Mouse (Mus musculus): Measurements from ENCODE around the gene Klhl41. TPM values are rescaled to one million over a fixed set of nuclear protein-coding genes. Genes with fewer than 3 reads are reported as not detected.

The Klhl41 gene
- polyA plus RNA-seq, 1 experiment from 2014 or later: 0.20 TPM

- Histone ChIP-seq H3K27me3 (ENCODE audit: insufficient read depth, low read length) (no peaks in the 10 kb centered on the region), H3K4me1 (replicated peaks; ENCODE audit: insufficient read depth, low read length) (no peaks in the 10 kb centered on the region), H3K27ac (no peak overlapping the region), H3K4me2 (ENCODE audit: low read length) (no peak overlapping the region), H3K36me3 (ENCODE audit: insufficient read depth, low read length) (0 out of 2 replicates have a peak, but pooled peaks cover 9% of the 10 kb centered on the region), H3K4me3 (replicated peaks; ENCODE audit: low read depth, low read length) (no peak overlapping the region), H3K9me3 (replicated peaks; ENCODE audit: low read length) (no peaks in the 10 kb centered on the region), H3K9ac (ENCODE audit: low read depth, low read length) (no peak overlapping the region)
- TF ChIP-seq CTCF (IDR thresholded peaks at IDR 0.05; ENCODE audit: low read depth): no peak
- DNase-seq (ENCODE audit: low spot score) (no peak), ATAC-seq (replicated peaks; ENCODE audit: low FRiP score, low read depth) (no peak)
- 86% methylated on average over 4 of the region's 4 CpGs for WGBS
Measured at GRCm38 (mm10) chr2:69659326-69659725, 10.6 kb upstream of the Klhl41 start.

GRCm38 (mm10) chr2:69663827-69664476 is 6.0 kb upstream of the Klhl41 start:
- peak; percentile 35 for DNase-seq (ENCODE audit: low spot score)
- WGBS: 54% methylated on average over 13 of the region's 13 CpGs
- Histone ChIP-seq H3K27me3 (ENCODE audit: insufficient read depth, low read length) (no peaks in the 10 kb centered on the region), H3K9ac (ENCODE audit: low read depth, low read length) (no peak overlapping the region), H3K9me3 (replicated peaks; ENCODE audit: low read length) (no peaks in the 10 kb centered on the region), H3K27ac (no peak overlapping the region), H3K36me3 (ENCODE audit: insufficient read depth, low read length) (no peaks in the 10 kb centered on the region), H3K4me2 (ENCODE audit: low read length) (no peak overlapping the region), H3K4me1 (replicated peaks; ENCODE audit: insufficient read depth, low read length) (no peaks in the 10 kb centered on the region), H3K4me3 (replicated peaks; ENCODE audit: low read depth, low read length) (no peak overlapping the region)
- TF ChIP-seq CTCF (IDR thresholded peaks at IDR 0.05; ENCODE audit: low read depth): no peak
- ATAC-seq (replicated peaks; ENCODE audit: low FRiP score, low read depth): no peak

GRCm38 (mm10) chr2:69667656-69668055 is 2.3 kb upstream of the Klhl41 start:
- H3K4me3 ChIP-seq (replicated peaks; ENCODE audit: low read depth, low read length): no peak overlapping the region
- no peaks in the 10 kb centered on the region for H3K4me1 ChIP-seq (replicated peaks; ENCODE audit: insufficient read depth, low read length)
- TF ChIP-seq CTCF (IDR thresholded peaks at IDR 0.05; ENCODE audit: low read depth): no peak
- H3K27me3 ChIP-seq (ENCODE audit: insufficient read depth, low read length): no peaks in the 10 kb centered on the region
- ATAC-seq (replicated peaks; ENCODE audit: low FRiP score, low read depth) (no peak), DNase-seq (ENCODE audit: low spot score) (no peak)
- no peaks in the 10 kb centered on the region for H3K9me3 ChIP-seq (replicated peaks; ENCODE audit: low read length)
- H3K36me3 ChIP-seq (ENCODE audit: insufficient read depth, low read length): 0 out of 2 replicates have a peak, but pooled peaks cover 3% of the 10 kb centered on the region
- H3K4me2 ChIP-seq (ENCODE audit: low read length): no peak overlapping the region
- H3K9ac ChIP-seq (ENCODE audit: low read depth, low read length): no peak overlapping the region
- H3K27ac ChIP-seq: no peak overlapping the region
- WGBS: 95% methylated on average over 4 of the region's 4 CpGs

GRCm38 (mm10) chr2:69668414-69668813 is 1.5 kb upstream of the Klhl41 start:
- Histone ChIP-seq H3K4me1 (replicated peaks; ENCODE audit: insufficient read depth, low read length) (no peaks in the 10 kb centered on the region), H3K9ac (ENCODE audit: low read depth, low read length) (no peak overlapping the region), H3K36me3 (ENCODE audit: insufficient read depth, low read length) (0 out of 2 replicates have a peak, but pooled peaks cover 3% of the 10 kb centered on the region), H3K4me2 (ENCODE audit: low read length) (no peak overlapping the region), H3K9me3 (replicated peaks; ENCODE audit: low read length) (no peaks in the 10 kb centered on the region), H3K27ac (no peak overlapping the region), H3K4me3 (replicated peaks; ENCODE audit: low read depth, low read length) (no peak overlapping the region), H3K27me3 (ENCODE audit: insufficient read depth, low read length) (no peaks in the 10 kb centered on the region)
- ATAC-seq (replicated peaks; ENCODE audit: low FRiP score, low read depth): no peak
- WGBS: 92% methylated on average over 6 of the region's 6 CpGs
- no peak for DNase-seq (ENCODE audit: low spot score)
- no peak for TF ChIP-seq CTCF (IDR thresholded peaks at IDR 0.05; ENCODE audit: low read depth)

- Histone ChIP-seq H3K4me1 (replicated peaks; ENCODE audit: insufficient read depth, low read length) (no peaks in the 10 kb centered on the region), H3K27ac (no peak overlapping the region), H3K4me2 (ENCODE audit: low read length) (no peak overlapping the region), H3K9ac (ENCODE audit: low read depth, low read length) (no peak overlapping the region), H3K36me3 (ENCODE audit: insufficient read depth, low read length) (0 out of 2 replicates have a peak, but pooled peaks cover 3% of the 10 kb centered on the region), H3K9me3 (replicated peaks; ENCODE audit: low read length) (no peaks in the 10 kb centered on the region), H3K4me3 (replicated peaks; ENCODE audit: low read depth, low read length) (no peak overlapping the region), H3K27me3 (ENCODE audit: insufficient read depth, low read length) (no peaks in the 10 kb centered on the region)
- TF ChIP-seq CTCF (IDR thresholded peaks at IDR 0.05; ENCODE audit: low read depth): no peak
- 69% methylated on average over 5 of the region's 5 CpGs for WGBS
- ATAC-seq (replicated peaks; ENCODE audit: low FRiP score, low read depth): no peak
- DNase-seq (ENCODE audit: low spot score): no peak
Measured at GRCm38 (mm10) chr2:69673723-69674122, 3.8 kb downstream of the Klhl41 start.

GRCm38 (mm10) chr2:69675266-69675665 is 5.3 kb downstream of the Klhl41 start:
- H3K9me3 ChIP-seq (replicated peaks; ENCODE audit: low read length): no peaks in the 10 kb centered on the region
- WGBS: 87% methylated on average over 9 of the region's 9 CpGs
- DNase-seq (ENCODE audit: low spot score): no peak

More at GRCm38 (mm10) chr2:69675266-69675665, 5.3 kb downstream of the Klhl41 start:
- Histone ChIP-seq H3K4me3 (replicated peaks; ENCODE audit: low read depth, low read length) (no peak overlapping the region), H3K27me3 (ENCODE audit: insufficient read depth, low read length) (no peaks in the 10 kb centered on the region), H3K9ac (ENCODE audit: low read depth, low read length) (no peak overlapping the region), H3K27ac (no peak overlapping the region), H3K36me3 (ENCODE audit: insufficient read depth, low read length) (0 out of 2 replicates have a peak, but pooled peaks cover 3% of the 10 kb centered on the region), H3K4me2 (ENCODE audit: low read length) (no peak overlapping the region), H3K4me1 (replicated peaks; ENCODE audit: insufficient read depth, low read length) (no peaks in the 10 kb centered on the region)
- ATAC-seq (replicated peaks; ENCODE audit: low FRiP score, low read depth): no peak
- TF ChIP-seq CTCF (IDR thresholded peaks at IDR 0.05; ENCODE audit: low read depth): no peak

Data from kidney, postnatal 0 days (tissue).